Mouse (Mus musculus): Measurements from ENCODE around the gene Glis3. TPM values are rescaled to one million over a fixed set of nuclear protein-coding genes. Genes with fewer than 3 reads are reported as not detected.

Glis3 gene
- polyA plus RNA-seq, 1 experiment from 2014 or later: 2.9 TPM

DNA sequence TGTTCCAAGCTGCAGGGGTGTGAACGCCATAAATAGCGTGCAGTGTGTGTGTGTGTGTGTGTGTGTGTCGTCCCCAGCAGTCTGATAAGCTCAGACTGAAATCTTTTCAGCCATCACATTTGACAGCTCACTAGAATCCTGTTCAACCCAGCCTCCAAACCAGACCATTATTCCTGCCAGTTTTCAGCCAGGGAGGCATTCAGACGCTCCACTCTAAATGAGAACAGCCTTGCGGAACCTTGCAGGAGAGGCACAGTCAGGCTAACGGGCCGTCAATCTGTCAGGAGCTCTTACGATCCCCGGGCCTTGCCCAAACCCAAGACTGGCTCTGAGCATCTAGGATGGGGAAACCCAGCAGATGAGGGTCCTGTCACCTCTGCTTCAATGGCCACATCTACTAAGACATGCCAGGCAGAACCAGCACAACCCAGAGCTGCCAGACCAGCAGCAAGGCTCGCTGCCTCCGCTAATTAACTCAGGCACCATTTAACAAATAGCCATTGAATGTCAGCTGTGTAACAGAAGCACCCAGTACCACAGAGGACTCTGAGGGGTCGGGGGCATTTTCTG lies 226.8 kb downstream of the Glis3 start:
- no peaks in the 10 kb centered on the region for H3K9me3 ChIP-seq
- H3K27me3 ChIP-seq (replicated peaks): no peaks in the 10 kb centered on the region
- no peaks in the 10 kb centered on the region for H3K4me1 ChIP-seq
- WGBS: 70% methylated on average over 12 of the region's 12 CpGs
- no peak overlapping the region for H3K9ac ChIP-seq
- no peak overlapping the region for H3K27ac ChIP-seq
- no peak overlapping the region for H3K4me3 ChIP-seq (replicated peaks)
- ATAC-seq (ENCODE audit: insufficient read depth, low FRiP score, low read depth): no peak
- H3K36me3 ChIP-seq: no peaks in the 10 kb centered on the region
- no peak overlapping the region for H3K4me2 ChIP-seq

DNA sequence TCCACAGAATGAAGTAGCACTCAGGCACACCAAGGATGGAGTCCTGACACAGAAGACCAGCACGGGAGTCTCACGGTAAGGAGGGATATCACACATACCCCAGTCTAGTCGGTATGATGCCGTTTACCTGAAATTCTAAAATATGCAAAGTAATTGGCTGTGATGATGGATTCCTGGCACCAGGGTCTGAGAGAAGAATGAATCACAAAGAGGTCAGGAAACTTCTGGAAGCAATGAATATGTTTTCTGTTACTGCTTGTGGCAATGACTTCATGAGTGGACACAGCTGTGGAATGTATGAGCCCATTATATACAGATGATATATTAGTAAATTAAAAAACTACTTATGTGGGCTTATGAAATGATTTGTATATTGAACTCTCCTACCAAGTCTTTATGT lies 231.1 kb downstream of the Glis3 start:
- 56% methylated on average over 4 of the region's 4 CpGs for WGBS
- no peaks in the 10 kb centered on the region for H3K9me3 ChIP-seq
- no peaks in the 10 kb centered on the region for H3K36me3 ChIP-seq
- H3K27me3 ChIP-seq (replicated peaks): no peaks in the 10 kb centered on the region
- no peak overlapping the region for H3K9ac ChIP-seq
- H3K27ac ChIP-seq: no peak overlapping the region
- H3K4me1 ChIP-seq: no peaks in the 10 kb centered on the region
- no peak overlapping the region for H3K4me2 ChIP-seq
- no peak overlapping the region for H3K4me3 ChIP-seq (replicated peaks)
- no peak for ATAC-seq (ENCODE audit: insufficient read depth, low FRiP score, low read depth)

DNA sequence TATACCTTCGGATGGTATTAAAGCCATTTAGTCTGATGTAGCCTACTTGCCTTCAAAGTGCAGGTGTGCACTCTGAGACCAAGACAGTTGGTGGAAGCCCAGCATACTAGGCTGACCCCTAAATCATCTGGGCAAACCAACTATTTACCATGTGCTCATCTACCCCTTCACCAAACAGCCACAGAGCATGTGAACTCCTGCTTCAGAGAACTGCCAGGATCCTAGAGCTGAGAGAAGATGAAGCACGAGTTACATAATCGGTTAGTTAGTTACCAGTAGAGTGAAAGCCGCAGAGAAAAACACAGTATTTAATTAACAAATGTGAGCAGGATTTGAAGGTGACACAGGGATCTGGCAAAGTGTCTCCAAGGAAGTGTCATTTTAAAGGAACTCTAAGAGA lies 237.7 kb downstream of the Glis3 start:
- Histone ChIP-seq H3K4me1 (no peaks in the 10 kb centered on the region), H3K36me3 (no peaks in the 10 kb centered on the region), H3K9me3 (no peaks in the 10 kb centered on the region), H3K27ac (no peak overlapping the region), H3K27me3 (replicated peaks) (no peaks in the 10 kb centered on the region), H3K9ac (no peak overlapping the region), H3K4me2 (no peak overlapping the region), H3K4me3 (replicated peaks) (no peak overlapping the region)
- WGBS: 87% methylated on average over 4 of the region's 4 CpGs
- ATAC-seq (ENCODE audit: insufficient read depth, low FRiP score, low read depth): no peak

DNA sequence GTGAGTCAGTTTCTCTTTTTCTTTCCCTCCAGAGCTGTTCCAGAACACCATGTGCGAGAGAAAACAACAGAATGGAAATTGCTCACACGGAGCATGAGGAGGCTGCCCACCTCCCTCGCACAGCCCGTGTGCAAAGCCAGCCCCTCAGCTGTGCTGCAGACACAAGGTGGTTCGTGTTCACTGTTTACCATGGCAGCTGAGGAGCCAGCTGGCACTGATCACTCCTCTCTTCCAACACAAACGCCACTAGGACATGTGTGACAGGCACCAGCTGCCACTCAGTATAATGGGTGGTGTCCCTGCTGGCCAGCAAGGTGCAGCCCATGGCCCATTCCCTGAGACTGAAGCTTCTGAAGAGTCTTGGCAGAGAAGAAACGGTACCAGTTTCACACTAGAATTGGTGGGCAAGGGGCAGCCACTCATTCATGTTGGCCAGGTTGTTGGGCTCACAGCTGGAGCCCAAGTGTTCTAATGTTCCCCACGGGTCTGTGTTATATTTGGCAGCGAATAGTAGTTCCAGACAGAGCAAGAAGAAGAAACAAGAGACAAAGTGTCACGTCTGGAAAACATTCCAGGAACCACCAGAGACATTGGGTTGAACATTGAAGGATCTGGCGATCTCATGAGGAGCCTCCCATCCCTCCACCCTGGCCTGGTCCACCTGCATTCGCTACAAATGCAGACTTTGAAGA lies 243.3 kb downstream of the Glis3 start:
- ATAC-seq (ENCODE audit: insufficient read depth, low FRiP score, low read depth): no peak
- H3K4me2 ChIP-seq: no peak overlapping the region
- H3K4me3 ChIP-seq (replicated peaks): no peak overlapping the region
- no peaks in the 10 kb centered on the region for H3K9me3 ChIP-seq
- H3K27me3 ChIP-seq (replicated peaks): no peaks in the 10 kb centered on the region
- H3K4me1 ChIP-seq: 0 out of 2 replicates have a peak, but pooled peaks cover 4% of the 10 kb centered on the region
- 53% methylated on average over 12 of the region's 12 CpGs for WGBS
- H3K36me3 ChIP-seq: no peaks in the 10 kb centered on the region
- H3K27ac ChIP-seq: no peak overlapping the region
- H3K9ac ChIP-seq: no peak overlapping the region

DNA sequence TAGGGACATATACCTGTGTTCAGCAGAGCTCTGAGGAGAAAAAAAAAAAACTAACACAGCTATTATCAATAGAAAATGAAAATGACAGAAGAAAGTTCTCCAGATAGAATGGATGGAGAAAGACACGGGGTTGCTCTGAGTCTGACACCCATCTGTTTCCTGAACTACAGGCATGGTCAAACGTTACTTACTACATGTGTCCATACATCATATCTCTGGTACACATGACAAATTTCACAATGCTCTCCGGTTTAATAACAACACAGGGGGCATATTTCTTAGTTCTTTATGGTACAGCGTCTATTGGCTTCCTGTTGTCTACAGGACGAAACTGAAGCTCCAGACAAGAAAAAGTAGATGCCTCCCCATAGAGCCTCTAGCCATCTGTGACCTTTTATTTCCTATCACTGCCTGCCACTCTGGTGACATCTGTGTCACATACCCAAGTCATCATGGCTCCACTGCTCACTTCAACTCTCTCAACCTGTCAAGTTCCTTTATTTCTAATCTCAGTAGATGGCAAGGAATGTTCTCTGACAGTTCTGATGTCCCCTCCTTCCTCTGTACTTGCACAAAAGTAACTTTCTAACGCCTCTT lies 251.6 kb downstream of the Glis3 start:
- Histone ChIP-seq H3K36me3 (no peaks in the 10 kb centered on the region), H3K9me3 (no peaks in the 10 kb centered on the region), H3K4me1 (no peaks in the 10 kb centered on the region), H3K27me3 (replicated peaks) (no peaks in the 10 kb centered on the region), H3K9ac (no peak overlapping the region), H3K4me2 (no peak overlapping the region), H3K27ac (no peak overlapping the region), H3K4me3 (replicated peaks) (no peak overlapping the region)
- ATAC-seq (ENCODE audit: insufficient read depth, low FRiP score, low read depth): no peak
- 68% methylated on average over 6 of the region's 6 CpGs for WGBS

DNA sequence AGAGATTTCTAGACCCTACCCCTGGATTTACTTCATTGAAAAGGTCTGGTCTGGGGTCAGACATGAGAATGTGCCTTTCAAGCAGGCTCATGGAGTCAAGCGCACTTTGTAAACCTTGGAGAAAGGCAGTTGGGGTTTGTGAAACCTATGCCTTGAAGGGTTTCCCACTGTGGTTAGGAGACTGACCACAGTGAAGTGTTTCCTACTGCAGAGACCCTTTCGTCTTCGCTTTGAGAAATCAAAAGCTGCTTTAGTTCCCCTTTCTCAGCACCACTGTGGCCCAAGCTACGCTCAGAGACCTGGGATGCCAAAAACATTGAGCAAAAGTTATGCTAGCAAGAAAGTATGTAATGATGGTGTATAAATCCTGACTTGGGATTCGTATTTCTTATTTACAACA lies 255.7 kb downstream of the Glis3 start:
- Histone ChIP-seq H3K4me1 (no peaks in the 10 kb centered on the region), H3K27ac (no peak overlapping the region), H3K9me3 (no peaks in the 10 kb centered on the region), H3K4me2 (no peak overlapping the region), H3K4me3 (replicated peaks) (no peak overlapping the region), H3K27me3 (replicated peaks) (no peaks in the 10 kb centered on the region), H3K9ac (no peak overlapping the region), H3K36me3 (no peaks in the 10 kb centered on the region)
- WGBS: 83% methylated on average over 5 of the region's 5 CpGs
- ATAC-seq (ENCODE audit: insufficient read depth, low FRiP score, low read depth): no peak

DNA sequence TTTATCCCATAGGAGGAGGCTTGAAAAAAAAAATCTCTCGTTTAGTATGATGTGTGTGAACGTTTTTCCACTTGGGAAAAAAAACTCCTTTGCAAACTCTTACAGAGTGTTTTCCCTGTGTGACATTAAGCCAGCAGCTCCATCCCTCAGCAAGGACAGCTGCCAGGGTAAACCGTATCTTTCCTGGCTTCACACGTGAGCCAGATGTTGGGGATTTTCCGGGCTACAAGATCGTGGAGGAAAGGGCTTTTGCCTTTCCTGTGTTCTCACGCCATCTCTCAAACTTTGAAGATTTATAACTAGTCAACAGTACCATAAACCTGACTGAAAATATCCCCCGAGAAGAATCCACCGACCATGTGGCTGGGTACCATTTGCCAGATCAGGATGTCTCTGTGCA lies 256.9 kb downstream of the Glis3 start:
- Histone ChIP-seq H3K27me3 (replicated peaks) (no peaks in the 10 kb centered on the region), H3K4me3 (replicated peaks) (no peak overlapping the region), H3K4me1 (no peaks in the 10 kb centered on the region), H3K36me3 (no peaks in the 10 kb centered on the region), H3K27ac (no peak overlapping the region), H3K9me3 (no peaks in the 10 kb centered on the region), H3K4me2 (no peak overlapping the region), H3K9ac (no peak overlapping the region)
- WGBS: 34% methylated on average over 9 of the region's 9 CpGs
- no peak for ATAC-seq (ENCODE audit: insufficient read depth, low FRiP score, low read depth)

DNA sequence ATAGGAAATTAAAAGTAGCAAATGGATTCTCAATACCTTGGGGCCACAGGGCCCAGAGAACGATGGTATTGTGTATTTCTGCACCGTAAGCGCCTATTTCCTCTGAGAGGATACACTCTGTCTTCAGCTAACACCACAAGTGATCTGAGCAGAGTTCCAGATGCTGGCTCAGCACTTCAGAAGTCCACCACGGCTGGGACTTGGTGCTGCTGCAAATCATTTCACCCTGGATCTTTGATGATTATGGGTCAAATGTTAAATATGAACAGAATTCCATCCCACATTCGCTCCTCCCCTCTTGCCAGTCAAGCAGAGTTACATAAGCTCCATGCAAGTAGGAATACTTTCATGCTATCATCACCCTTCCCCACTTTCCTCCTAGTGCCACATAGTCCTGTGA lies 263.8 kb downstream of the Glis3 start:
- H3K4me1 ChIP-seq: no peaks in the 10 kb centered on the region
- H3K36me3 ChIP-seq: no peaks in the 10 kb centered on the region
- ATAC-seq (ENCODE audit: insufficient read depth, low FRiP score, low read depth): no peak
- no peaks in the 10 kb centered on the region for H3K9me3 ChIP-seq
- no peak overlapping the region for H3K27ac ChIP-seq
- no peaks in the 10 kb centered on the region for H3K27me3 ChIP-seq (replicated peaks)
- H3K9ac ChIP-seq: no peak overlapping the region
- H3K4me3 ChIP-seq (replicated peaks): no peak overlapping the region
- WGBS: 80% methylated on average over 5 of the region's 5 CpGs
- H3K4me2 ChIP-seq: no peak overlapping the region

DNA sequence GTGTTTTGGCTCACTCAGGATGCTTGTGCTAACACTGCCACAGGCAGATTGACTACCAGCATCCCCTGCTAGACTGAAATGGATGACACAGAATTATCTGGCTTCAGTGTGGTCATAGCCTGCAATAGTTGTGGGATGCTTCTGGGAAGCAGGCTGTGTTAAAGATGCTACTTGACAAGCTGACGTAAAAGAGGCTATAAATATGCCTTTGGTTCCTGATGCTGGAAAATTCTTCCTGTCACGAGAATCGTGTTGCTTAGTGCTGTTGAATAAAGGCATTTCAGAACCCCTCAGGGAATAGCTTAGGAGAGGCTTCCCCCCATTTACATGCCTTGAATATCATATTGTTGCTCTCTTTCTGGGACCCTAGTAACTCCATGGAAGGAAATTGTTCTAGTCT lies 271.1 kb downstream of the Glis3 start:
- Histone ChIP-seq H3K4me2 (no peak overlapping the region), H3K36me3 (no peaks in the 10 kb centered on the region), H3K27ac (no peak overlapping the region), H3K27me3 (replicated peaks) (no peaks in the 10 kb centered on the region), H3K4me1 (no peaks in the 10 kb centered on the region), H3K9me3 (no peaks in the 10 kb centered on the region), H3K9ac (no peak overlapping the region), H3K4me3 (replicated peaks) (no peak overlapping the region)
- ATAC-seq (ENCODE audit: insufficient read depth, low FRiP score, low read depth): no peak
- WGBS: 67% methylated on average over 3 of the region's 3 CpGs

DNA sequence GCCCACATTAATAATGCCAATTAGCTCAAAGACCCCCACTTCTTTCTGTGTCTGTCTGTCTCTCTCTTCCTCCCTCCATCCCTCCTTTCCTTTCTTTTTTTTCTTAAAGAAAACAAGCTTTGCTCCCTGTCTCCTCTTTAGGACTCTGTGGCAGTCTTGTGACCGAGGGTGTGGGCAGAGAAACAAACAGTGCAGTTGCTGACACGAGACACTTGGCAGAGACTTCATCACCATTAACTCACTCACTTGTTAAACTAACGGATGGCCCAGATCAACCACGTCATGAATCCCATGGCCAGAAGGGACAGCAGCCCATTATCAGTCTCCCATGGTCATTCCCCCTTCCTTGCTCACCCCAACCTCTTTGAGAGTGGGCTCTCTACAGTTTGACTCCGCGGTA lies 276.9 kb downstream of the Glis3 start:
- 55% methylated on average over 6 of the region's 6 CpGs for WGBS
- ATAC-seq (ENCODE audit: insufficient read depth, low FRiP score, low read depth): no peak

DNA sequence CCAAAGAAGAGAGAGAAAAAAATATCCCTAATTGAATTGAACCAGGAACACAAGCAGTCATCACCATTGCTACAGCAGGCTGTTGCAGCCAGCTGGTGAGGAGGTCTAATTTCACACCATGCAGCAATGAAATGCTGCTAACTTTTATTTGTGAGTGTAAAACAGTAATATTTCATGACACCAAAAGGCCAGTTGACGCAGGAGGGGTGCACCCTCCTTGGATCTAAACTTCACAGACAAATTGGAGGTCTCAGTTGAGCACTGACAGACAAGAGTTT lies 284.4 kb downstream of the Glis3 start:
- Histone ChIP-seq H3K36me3 (no peaks in the 10 kb centered on the region), H3K27me3 (replicated peaks) (no peaks in the 10 kb centered on the region), H3K4me3 (replicated peaks) (no peak overlapping the region), H3K27ac (no peak overlapping the region), H3K9ac (no peak overlapping the region), H3K9me3 (no peaks in the 10 kb centered on the region), H3K4me1 (no peaks in the 10 kb centered on the region), H3K4me2 (no peak overlapping the region)
- no peak for ATAC-seq (ENCODE audit: insufficient read depth, low FRiP score, low read depth)
- WGBS: 49% methylated on average over 1 of the region's 1 CpGs

More for the DNA sequence above, 276.9 kb downstream of the Glis3 start:
- H3K27me3 ChIP-seq (replicated peaks): no peaks in the 10 kb centered on the region
- no peak overlapping the region for H3K4me2 ChIP-seq
- H3K4me3 ChIP-seq (replicated peaks): no peak overlapping the region
- H3K36me3 ChIP-seq: no peaks in the 10 kb centered on the region
- no peaks in the 10 kb centered on the region for H3K9me3 ChIP-seq
- no peaks in the 10 kb centered on the region for H3K4me1 ChIP-seq
- no peak overlapping the region for H3K9ac ChIP-seq
- H3K27ac ChIP-seq: no peak overlapping the region

DNA sequence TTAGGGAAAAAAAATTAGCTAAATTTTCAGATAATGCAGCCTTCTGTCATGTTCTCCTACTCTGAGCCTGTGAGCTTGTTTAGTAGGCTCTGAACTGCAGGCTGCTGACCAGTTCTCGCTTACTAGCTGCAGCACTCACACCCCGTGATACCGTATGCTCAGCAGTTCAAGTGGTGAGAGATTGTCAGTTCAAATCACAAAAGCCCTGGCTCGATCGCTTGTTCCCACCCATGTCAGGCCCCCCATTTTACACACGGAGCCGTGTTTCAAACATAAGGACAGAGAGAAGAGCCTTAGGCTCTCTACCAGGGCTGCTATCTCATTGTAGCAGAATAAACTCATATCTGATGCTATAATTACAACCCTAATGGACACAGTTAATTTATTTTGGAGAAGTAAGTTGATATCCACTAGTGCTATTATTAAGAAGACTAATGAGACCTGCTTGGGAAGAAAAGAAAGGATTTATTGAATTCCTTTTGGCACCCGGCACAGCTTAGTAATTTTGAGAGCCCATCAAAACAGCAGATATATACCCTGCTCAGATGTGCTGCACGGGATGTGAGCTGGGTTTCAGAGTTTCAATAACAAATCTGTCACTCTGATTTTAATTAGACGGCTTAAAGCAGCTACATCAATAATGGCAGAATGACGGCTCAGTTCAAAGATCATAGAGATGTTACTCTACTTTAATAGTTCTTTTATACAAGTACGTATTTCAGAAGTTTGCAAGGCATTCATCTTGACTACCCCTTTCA lies 284.9 kb downstream of the Glis3 start:
- no peak overlapping the region for H3K4me2 ChIP-seq
- no peaks in the 10 kb centered on the region for H3K27me3 ChIP-seq (replicated peaks)
- H3K9ac ChIP-seq: no peak overlapping the region
- WGBS: 40% methylated on average over 12 of the region's 12 CpGs
- no peaks in the 10 kb centered on the region for H3K36me3 ChIP-seq
- no peak overlapping the region for H3K27ac ChIP-seq
- ATAC-seq (ENCODE audit: insufficient read depth, low FRiP score, low read depth): no peak
- no peaks in the 10 kb centered on the region for H3K9me3 ChIP-seq
- H3K4me1 ChIP-seq: no peaks in the 10 kb centered on the region
- no peak overlapping the region for H3K4me3 ChIP-seq (replicated peaks)

Data from stomach, embryonic 15.5 days (tissue).